Mouse (Mus musculus): ENCODE measurements around the gene Lrch1.

Lrch1 gene

DNA sequence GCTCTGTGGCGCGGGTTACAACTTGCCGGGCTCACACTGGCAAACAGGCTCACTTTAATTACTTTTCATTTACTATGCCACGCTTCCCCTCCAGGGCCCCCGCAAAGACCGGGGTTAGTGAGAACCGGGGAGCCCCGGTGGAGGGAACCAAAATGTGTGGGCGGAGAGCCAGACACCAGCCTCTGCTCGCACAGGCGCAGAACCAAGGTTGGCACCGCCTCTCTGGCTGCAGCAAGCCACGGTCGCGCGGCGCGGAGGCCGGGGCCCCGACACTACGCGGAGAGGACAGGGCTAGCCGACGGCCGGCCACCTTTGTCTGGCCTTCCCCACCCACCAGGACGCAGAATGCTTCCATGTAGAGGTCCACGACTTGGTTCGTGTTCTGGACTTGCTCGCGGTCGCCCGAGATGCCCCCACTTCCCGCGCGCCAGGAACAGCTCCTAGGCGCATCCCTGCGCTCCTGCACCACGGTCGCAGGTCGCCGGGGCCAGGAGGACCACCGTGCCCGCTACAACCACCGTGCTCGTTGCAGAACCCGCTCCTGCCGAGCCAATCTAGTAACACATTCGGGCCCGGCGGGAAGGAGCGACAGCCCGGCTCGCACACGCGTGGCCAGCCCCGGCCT lies 813 bp downstream of the Lrch1 start:
- DNase-seq (ENCODE audit: low read depth) = peak; percentile 90

DNA sequence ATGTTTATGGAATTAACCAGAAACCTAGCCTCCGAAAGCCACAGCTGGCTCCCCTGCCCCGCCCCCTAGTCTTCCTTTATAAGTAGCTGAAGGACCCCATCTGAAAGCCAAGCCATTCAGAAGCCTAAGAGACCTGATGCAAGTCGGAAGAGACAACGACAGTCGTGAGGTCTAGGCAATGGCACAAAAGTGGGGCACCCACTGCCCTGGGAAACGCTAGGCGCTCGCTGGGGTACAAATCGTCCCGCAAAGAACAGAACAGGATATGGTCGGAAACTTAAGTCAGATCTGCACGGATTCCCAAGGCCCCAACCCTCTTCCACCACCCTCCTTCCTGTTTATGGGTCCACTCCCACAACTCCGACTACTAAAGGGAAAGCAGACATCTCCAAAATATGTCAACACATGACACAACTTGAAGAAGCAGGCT lies 1.3 kb downstream of the Lrch1 start:
- no peak for DNase-seq (ENCODE audit: low read depth)

DNA sequence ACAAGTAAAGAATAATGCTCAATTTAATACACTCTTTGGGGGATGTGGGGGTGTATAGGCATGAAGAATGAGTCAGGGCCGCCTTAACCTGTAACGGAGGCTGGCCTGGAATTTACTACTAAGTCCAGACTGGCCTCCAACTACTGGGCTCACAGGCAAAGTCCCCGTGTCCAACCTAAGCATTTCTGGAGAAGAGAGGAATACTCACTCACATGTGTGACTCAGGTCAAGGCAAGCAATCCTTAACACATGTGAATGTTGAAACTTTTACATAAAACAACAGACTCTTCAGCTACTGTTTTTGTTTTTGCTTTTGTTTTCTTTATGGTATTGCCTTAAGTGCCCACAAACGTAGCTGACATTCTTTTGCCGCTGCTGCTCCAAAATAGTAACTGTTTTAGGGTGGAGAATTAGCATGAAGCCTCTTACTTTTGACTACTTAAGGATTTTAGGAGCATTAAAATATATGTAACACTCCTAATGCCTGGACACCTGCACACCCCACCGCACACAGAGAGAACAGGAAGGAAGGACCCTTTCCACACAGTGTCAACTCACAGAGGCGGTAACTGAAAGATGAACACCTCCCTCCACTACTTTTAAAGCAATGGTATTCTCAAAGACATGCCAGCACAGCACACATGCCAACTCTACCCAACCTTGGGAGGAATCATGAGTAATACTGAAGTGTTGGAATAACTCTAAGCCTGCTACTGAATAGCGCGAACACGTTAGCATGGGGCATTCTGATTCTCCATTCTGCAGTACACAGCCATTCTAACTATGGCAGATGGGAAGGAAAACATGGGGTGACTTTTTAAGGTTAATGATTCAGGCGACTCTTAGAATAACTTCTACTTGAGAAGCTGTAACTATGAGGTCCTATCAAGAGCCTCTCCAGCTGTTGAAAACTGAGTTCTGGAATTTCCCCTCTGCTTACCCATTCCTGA lies 2.1 kb downstream of the Lrch1 start:
- DNase-seq (ENCODE audit: low read depth) = no peak

DNA sequence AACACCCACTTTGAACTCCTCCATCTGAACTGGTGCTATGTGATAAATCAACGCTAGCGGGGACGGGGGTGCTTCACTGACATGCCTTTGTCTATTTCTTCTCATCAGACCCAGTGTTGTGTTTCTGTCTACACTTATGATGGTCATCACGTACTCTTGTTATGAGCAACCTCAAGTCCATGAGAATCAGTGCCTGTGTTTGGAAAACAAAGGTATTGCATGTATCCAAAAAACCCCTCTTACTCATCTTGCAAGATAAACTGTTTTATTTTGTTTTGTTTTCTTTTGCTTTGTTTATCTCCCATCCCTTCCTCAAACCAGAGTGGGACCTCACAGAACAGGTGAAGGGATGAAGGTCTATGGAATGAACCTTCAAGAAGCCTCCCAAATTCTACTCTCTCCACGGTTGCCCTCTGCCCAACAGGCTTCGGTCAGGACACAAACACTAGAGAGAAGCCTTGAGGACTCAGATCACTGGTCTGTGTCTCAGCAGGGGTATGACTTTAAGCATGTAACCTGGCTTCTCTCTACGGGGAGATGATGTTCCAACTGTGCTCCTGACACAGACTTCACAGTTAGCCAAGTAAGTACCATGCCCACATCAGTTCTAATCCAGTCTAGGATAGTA lies 3.4 kb downstream of the Lrch1 start:
- no peak for DNase-seq (ENCODE audit: low read depth)

DNA sequence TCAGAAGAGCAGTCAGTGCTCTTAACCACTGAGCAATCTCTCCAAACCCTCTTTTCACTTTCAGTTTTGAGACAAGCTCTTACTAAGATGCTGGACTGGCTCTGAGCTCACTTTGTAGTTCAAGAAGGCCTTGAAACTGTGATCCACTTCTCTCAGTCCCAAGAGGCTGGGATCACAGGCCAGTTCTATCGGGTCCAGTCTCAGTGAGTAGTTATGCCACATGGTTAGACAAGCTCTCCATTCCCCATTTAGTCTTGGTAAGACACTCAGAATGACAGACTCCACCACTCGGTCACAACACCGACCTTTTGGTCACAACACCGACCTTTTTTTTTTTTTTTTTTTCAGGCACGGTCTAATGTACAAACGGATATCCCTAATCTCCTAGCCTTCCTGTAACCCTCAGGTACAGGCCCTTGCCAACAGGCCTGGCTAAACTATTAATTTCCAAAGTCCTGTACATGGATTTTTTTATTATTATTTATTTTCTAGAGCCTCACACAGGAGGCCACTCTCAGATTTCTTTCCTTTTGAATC lies 4.0 kb downstream of the Lrch1 start:
- no peak for DNase-seq (ENCODE audit: low read depth)

DNA sequence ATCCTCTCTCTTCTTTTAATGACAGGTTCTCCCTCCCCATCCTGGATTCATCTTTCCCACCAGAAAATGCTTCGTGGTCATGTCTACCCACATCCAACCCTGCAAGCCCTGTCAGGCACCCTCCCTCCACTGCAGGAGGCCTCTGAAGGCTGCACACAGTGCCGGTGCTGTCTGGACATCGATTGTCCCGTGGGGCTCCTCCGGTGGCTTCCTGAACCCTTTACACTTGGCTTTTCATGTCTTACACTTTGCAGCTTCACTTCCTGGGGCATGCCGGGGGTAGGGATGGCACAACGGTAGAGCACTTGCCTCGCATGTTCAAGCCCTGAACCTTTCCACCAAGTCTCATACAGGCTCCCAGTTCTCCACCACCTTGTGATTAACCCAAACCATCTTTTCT lies 4.7 kb downstream of the Lrch1 start:
- no peak for DNase-seq (ENCODE audit: low read depth)

DNA sequence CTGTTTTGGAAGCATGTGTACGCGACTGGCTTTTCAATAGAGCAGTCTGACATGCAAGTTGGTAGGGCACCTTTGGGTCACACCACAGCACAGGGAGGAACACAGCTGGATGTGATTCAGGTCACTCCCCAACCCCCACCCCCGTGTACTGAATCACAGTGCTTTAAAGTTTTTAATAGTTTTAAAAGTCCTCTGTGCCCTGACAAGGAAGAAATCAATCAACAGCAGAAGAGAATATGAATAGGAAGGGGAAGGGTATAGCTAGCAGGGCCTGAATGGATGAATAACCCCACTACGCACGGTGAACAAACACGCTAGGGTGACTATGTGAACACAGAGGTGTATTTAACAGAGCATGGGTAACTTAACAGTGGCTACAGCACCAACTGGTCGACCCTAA lies 6.1 kb downstream of the Lrch1 start:
- no peak for DNase-seq (ENCODE audit: low read depth)

DNA sequence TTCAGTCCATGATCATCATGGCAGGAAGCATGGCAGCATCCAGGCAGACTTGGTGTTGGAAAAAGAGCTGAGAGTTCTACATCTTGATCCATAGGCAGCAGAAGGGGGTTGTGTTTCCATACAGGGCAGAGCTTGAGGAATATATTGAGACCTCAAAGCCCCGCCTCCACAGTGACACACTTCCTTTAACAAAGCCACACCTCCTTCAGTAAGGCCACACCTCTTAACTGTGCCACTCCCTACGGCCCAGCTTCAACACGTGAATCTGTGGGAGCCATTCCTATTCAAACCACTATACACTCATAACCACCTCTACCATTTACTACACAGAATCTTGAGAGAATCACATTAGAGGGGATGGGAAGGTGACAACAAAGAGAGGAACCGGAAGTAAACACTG lies 6.9 kb downstream of the Lrch1 start:
- no peak for DNase-seq (ENCODE audit: low read depth)

DNA sequence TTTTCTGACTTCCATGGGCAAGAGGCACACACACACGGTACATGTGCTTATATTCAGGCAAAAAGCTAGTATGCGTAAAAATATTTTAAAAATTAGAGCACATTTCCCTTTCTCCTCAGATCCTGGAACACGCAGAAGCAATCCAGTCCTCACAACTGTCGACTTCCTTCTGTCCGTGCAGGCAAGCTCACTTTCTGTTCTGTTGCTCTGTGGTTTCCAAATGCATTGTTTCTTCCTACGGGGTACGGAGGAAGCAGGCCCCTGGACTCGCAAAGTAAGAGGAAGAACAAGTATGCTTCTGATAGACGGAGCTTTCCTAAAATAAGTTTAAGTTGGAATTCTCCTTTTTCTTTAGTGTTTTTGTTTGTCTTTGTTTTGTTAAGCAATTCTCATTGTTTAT lies 8.3 kb downstream of the Lrch1 start:
- peak; percentile 44 for DNase-seq (ENCODE audit: low read depth)

DNA sequence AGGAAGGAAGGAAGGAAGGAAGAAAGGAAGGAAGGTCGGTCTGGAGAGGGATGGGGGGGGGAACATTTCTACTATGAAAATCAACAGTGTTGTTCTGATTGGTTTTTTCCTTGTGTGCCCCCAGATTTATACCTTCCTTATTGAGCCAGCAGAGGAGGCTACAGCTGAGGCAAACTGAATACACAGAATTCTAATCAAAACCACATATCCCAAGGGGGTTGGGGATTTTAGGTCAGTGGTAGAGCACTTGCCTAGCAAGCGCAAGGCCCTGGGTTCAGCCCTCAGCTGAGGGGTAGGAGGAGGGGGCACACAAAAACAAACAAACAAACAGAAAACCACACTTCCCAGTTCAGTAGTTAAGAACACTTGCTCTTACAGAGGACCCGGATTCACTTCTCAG lies 8.8 kb downstream of the Lrch1 start:
- DNase-seq (ENCODE audit: low read depth) = no peak

DNA sequence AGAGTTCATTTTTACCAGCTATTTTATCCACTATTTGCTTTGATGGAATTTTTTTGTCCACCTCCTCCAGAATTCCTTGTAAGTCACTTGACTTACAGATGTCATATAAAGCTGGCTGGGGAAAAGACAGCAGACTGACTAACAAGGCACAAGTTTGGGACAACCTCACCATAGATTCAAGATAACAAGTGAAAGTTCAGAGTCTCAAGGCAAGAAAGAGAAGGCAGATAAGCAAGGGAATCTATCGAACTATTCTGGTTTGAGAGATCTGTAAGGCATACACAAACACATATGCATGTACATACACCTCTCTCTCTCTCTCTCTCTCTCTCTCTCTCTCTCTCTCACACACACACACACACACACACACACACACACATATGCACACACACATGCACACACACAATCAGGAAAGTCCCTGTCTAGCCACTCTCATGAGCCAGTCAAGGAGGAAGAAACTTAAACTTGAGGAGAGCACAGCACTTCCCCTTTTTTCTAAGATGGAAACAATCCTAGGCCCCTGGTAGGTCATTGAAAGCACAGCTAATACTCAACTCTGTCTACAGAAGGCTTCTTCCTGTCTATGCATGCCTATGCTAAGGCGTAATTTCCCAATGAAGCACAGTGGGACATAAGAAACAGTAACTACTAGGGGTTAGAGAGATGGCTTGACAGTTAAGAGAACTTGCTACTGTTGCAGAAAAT lies 11.0 kb downstream of the Lrch1 start:
- no peak for DNase-seq (ENCODE audit: low read depth)

DNA sequence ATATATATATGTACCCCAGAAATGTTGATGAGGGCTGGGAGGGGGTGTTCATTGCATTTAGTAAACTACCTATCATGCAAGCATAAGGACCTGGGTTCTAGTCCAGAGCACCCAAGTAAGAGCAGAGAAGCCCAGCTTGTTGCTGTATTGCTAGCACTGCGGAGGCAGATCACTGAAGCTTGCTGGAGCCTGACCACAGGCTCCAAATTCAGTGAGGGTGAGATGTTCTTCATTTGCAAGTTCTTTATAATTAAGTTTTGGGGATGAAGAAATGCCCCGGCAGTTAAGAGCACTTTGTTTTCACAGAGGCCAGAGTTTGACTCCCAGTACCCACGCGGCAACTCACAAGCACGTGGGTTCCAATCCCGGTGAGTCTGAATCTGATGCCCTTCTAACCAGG lies 12.6 kb downstream of the Lrch1 start:
- no peak for DNase-seq (ENCODE audit: low read depth)

DNA sequence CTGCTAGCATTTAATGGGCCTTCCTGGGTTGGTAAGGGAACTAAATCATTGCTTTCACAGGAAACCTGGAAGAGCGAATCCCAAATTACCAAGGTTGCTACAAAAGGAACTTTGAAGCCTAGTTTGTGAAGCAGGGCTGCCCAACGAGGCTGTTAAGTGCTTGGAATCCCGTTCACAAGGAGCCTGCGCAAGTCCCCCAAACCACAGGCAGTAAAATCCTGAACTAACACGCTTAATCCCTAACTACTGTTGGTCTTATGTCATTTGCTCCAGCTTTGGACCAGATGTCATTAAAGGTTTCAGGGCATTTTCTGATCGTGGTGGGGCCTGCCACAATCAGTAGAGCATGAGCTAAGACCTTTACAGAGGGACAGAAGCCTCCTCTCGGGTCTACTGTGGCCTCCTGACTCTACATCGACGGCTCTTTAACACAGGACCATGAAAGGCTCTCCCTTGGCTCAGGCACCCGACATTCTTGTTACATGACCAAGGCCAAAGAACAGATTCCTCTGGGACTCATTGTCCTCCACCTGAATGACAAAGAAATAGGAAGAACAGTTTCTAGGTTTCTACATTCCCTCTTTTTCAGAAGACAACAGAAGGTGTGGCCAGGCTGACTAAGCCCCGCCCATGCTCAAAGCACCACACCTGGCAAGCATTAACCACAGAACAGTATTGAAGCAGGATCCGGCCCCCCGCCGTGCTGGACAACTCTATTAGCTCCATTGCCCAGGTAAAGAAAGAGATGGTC lies 13.5 kb downstream of the Lrch1 start:
- no peak for DNase-seq (ENCODE audit: low read depth)

DNA sequence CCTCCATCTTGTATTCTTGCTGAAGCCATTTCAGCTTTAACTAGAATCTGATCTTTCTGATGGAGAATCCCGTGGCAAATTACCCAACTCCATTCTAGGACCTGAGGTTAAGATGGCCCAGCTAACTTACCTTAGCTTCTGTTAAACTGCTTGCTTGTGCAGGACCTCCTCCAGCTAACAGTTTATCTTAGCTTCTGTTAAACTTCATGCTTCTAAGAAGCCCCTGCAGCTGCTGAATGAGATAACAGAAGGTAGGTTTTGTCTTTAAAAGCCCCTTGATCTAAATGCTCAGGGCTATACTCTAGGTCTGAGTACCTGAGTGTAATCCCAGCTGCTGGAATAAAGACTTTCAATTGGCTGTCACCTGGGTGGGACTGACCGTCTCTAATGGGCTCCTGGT lies 17.9 kb downstream of the Lrch1 start:
- DNase-seq (ENCODE audit: low read depth) = no peak

DNA sequence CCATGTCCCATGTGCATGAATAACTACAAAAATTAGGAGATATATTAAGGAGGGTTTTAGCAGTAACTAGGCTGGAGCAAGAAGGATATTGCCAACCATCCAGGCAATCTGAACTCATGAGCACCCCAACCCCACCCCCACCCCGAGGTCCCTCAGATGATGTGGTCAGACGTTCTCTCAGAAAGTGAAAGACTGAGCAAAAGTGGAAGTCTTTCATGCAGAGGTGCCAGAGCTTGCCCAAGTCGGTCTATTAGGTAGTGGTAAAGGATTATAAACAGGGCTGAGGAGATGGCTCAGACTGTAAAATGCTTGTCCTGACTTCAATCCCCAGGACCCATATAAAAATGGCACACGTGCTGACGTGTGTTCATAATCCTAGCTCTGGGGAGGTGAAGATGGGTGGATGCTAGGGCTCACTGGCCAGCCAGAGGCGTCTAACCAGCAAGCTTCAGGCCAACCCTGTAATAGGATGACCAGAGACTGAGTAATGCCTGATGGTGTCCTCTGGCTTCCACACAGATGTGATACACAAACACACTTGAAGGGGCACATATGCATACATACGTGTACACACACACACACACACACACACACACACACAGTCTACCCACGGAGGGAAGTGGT lies 18.8 kb downstream of the Lrch1 start:
- DNase-seq (ENCODE audit: low read depth) = no peak

DNA sequence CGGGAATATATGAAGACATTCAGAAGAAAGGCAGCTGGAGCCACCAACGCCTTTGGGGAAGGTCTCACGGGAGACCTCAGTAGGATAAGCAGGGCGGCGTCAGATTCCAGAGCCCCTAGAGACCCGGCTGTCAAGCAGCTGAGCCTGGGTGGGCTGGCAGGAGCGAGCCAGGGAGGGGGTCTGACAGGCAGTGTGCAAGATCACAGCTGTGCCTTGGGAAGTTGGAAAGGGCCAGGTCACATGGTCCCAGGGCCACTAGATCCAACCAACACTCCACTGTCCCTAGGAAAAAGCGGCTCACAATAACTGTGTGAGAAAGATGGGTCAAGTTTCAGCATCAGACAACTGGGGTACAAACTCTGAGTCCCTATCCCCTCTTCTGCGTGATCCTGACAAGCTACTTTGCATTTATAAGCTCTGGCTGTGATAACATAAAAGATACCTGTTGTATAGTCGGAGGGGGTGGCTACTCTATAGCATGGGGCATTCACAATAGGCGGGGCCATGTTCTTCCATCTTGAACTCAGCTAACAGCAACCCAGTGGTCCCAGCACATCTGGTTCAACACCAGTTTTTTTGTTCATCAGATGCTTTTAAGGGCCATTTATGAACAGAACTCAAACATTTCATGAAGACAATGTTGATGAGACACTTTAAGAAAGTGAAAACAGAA lies 20.6 kb downstream of the Lrch1 start:
- no peak for DNase-seq (ENCODE audit: low read depth)

DNA sequence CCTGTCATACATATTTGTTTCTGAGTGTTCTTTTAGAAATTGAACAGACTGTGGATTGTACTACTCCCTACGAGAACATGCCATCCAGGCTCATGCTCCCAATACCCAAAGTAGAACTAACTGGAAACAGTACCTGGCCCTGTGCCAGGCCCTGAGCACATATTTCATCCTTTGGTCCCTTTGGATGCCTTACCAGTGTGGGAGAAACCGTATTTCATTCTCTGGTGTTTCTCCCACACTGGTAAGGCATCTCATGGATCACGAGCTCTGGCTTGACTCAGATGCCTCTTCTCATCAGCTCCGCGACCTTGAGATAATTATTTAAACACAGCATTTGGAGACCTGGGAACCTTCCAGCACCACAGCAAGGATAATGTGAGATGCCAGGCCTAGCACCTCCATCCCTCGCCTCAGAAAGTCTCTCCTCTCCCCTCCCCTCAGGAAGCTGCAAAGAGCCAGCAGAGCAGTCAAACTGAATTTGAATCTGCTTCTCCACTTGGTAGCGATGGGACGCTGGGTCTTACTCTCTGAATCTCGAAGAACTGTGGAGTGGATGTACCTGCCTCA lies 21.6 kb downstream of the Lrch1 start:
- DNase-seq (ENCODE audit: low read depth) = no peak

DNA sequence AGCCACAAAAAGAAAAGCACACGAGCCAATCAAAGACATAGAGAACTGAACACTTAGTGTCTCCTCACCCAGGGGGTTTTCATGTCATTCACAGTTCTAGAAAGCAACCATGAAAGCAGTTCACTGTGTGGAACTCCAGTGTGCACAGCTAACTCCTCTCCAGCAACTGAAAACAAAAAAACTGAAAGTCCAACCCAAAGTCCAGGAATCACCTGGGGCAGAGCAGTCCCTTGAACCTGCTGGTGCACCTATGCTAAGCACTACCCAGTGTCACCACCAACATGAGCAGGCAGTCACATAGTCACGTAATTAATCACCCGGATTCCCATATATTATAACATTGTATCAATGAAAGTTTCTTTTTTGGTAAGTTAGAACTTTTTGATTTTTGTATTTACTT lies 23.2 kb downstream of the Lrch1 start:
- DNase-seq (ENCODE audit: low read depth) = no peak

DNA sequence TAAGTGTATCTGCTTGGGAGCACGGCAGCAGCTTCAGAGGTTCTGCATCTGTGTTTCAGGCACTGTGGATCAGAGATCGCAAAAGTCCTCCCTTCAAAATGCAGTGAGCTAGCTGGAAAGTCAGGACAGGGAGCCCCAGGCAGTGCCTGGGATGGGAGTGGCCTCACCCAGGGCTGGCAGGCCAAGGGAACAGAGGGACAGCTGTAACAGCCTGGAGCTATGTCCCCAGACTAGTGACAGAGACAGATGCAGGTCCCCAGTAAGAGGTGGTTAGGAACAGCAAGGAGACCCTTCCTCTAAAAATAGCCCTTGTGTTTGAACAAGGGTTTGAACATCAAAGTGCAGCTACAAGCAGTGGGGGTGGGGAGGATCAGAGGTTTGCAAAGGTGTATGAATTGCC lies 23.6 kb downstream of the Lrch1 start:
- no peak for DNase-seq (ENCODE audit: low read depth)
